Mouse (Mus musculus) MEL (cell line): Measurements from ENCODE around the gene Vegfa. TPM values are rescaled to one million over a fixed set of nuclear protein-coding genes. Genes with fewer than 3 reads are reported as not detected.

Experiments
- DNase-seq: peaks from one replicate; pipeline ENCODE4 v3.0.0; 2011; ENCODE audit warnings: low read depth, low spot score
- H3K27ac ChIP-seq: 2 replicates; pipeline ENCODE4 v1.5.1; 2012; ENCODE audit warnings: low read depth, mild to moderate bottlenecking, control low read depth, low read length, moderate library complexity; ENCODE audit not compliant: control insufficient read depth
- H3K27me3 ChIP-seq, 2 experiments: fragments of 150-350 bp in 1 of 2; sonication (generic) in 1 of 2; 2 replicates each; pipeline ENCODE4 v1.6.1; 2012; ENCODE audit warnings: low read length in 2 of 2, mild to moderate bottlenecking in 2 of 2, improper control_type of control experiment in 1 of 2, moderate library complexity in 1 of 2; ENCODE audit not compliant: insufficient read depth in 2 of 2, control insufficient read depth in 1 of 2
- H3K36me3 ChIP-seq, 2 experiments: 2 replicates each; pipeline ENCODE4 v1.6.1; 2012 to 2014; ENCODE audit warnings: low read length in 2 of 2, improper control_type of control experiment in 1 of 2, inconsistent platforms in 1 of 2, mild to moderate bottlenecking in 1 of 2; ENCODE audit not compliant: insufficient read depth in 2 of 2, control insufficient read depth in 1 of 2
- H3K4me1 ChIP-seq, 2 experiments: fragments of 150-350 bp in 1 of 2; sonication (generic) in 1 of 2; 2 replicates each; pipeline ENCODE4 v1.6.1; 2012; ENCODE audit warnings: low read length in 2 of 2, improper control_type of control experiment in 1 of 2, mild to moderate bottlenecking in 1 of 2; ENCODE audit not compliant: insufficient read depth in 2 of 2, control insufficient read depth in 1 of 2
- H3K4me3 ChIP-seq, 2 experiments: fragments of 150-350 bp in 1 of 2; sonication (generic) in 1 of 2; 2 replicates each; pipeline ENCODE4 v1.5.1; 2012; ENCODE audit warnings: low read depth in 2 of 2, low read length in 2 of 2, mild to moderate bottlenecking in 2 of 2, moderate library complexity in 2 of 2, control low read depth in 1 of 2, improper control_type of control experiment in 1 of 2; ENCODE audit not compliant: control insufficient read depth in 1 of 2, insufficient read depth in 1 of 2
- H3K79me2 ChIP-seq: 2 replicates; pipeline ENCODE4 v1.6.1; 2012; ENCODE audit warnings: mild to moderate bottlenecking, low read length, moderate library complexity; ENCODE audit not compliant: control insufficient read depth, poor library complexity, insufficient read depth
- H3K9ac ChIP-seq: 2 replicates; pipeline ENCODE4 v1.6.1; 2012; ENCODE audit warnings: low read depth, mild to moderate bottlenecking, control low read depth, low read length, moderate library complexity; ENCODE audit not compliant: control insufficient read depth, poor library complexity, severe bottlenecking
- H3K9me3 ChIP-seq: fragments of 150-350 bp; sonication (generic); replicated peaks from 2 replicates; pipeline ENCODE4 v1.6.1; 2012; ENCODE audit warnings: mild to moderate bottlenecking, low read length, improper control_type of control experiment, moderate library complexity; ENCODE audit not compliant: insufficient read depth
- BHLHE40 ChIP-seq: IDR thresholded peaks from 2 replicates; pipeline ENCODE4 v1.6.1; 2012; ENCODE audit warnings: low read depth, mild to moderate bottlenecking, inconsistent platforms, low read length, improper control_type of control experiment, borderline replicate concordance
- CHD1 ChIP-seq: IDR thresholded peaks from 2 replicates; pipeline ENCODE4 v1.6.1; 2012; ENCODE audit warnings: low read depth, mild to moderate bottlenecking, inconsistent platforms, low read length, improper control_type of control experiment
- CTCF ChIP-seq, 3 experiments: IDR thresholded peaks in 2 of 3; conservative IDR thresholded peaks in 1 of 3; 2 replicates each; pipeline ENCODE4 v1.5.1; 2011 to 2012; ENCODE audit warnings: low read length in 3 of 3, low read depth in 2 of 3, mild to moderate bottlenecking in 2 of 3, improper control_type of control experiment in 1 of 3, inconsistent platforms in 1 of 3, mixed read lengths in 1 of 3, moderate library complexity in 1 of 3; ENCODE audit not compliant: control insufficient read depth in 1 of 3, insufficient read depth in 1 of 3, poor library complexity in 1 of 3, severe bottlenecking in 1 of 3
- ELF1 ChIP-seq: IDR thresholded peaks from 2 replicates; pipeline ENCODE4 v1.6.1; 2014; ENCODE audit warnings: low read depth, mild to moderate bottlenecking, inconsistent platforms, low read length, improper control_type of control experiment, moderate library complexity
- EP300 ChIP-seq, 2 experiments: IDR thresholded peaks; 2 replicates each; pipeline ENCODE4 v1.6.1; 2011; ENCODE audit warnings: improper control_type of control experiment in 2 of 2, low read length in 2 of 2, low read depth in 1 of 2, mild to moderate bottlenecking in 1 of 2
- ETS1 ChIP-seq: IDR thresholded peaks from 2 replicates; pipeline ENCODE4 v1.6.1; 2012; ENCODE audit warnings: low read depth, mild to moderate bottlenecking, inconsistent platforms, low read length, improper control_type of control experiment, moderate library complexity
- GATA1 ChIP-seq: IDR thresholded peaks from 2 replicates; pipeline ENCODE4 v1.6.1; 2011; ENCODE audit warnings: low read depth, low read length, improper control_type of control experiment
- MAFK ChIP-seq: IDR thresholded peaks from 2 replicates; pipeline ENCODE4 v1.6.1; 2011; ENCODE audit warnings: low read depth, mild to moderate bottlenecking, low read length, improper control_type of control experiment, borderline replicate concordance
- MAZ ChIP-seq: IDR thresholded peaks from 2 replicates; pipeline ENCODE4 v1.6.1; 2012; ENCODE audit warnings: low read depth, mild to moderate bottlenecking, inconsistent platforms, low read length, improper control_type of control experiment
- MEF2A ChIP-seq: IDR thresholded peaks from 2 replicates; pipeline ENCODE4 v1.6.1; 2014; ENCODE audit warnings: low read depth, mild to moderate bottlenecking, inconsistent platforms, low read length, improper control_type of control experiment; ENCODE audit not compliant: poor library complexity, insufficient replicate concordance, severe bottlenecking; ENCODE audit errors: extremely low read depth
- MXI1 ChIP-seq: IDR thresholded peaks from 2 replicates; pipeline ENCODE4 v1.6.1; 2011; ENCODE audit warnings: mild to moderate bottlenecking, low read depth, low read length, improper control_type of control experiment
- MYC ChIP-seq: IDR thresholded peaks from 2 replicates; pipeline ENCODE4 v1.6.1; 2011; ENCODE audit warnings: low read depth, mild to moderate bottlenecking, low read length, improper control_type of control experiment, moderate library complexity
- POLR2AphosphoS5 ChIP-seq: IDR thresholded peaks from 2 replicates; pipeline ENCODE4 v1.6.1; 2012; ENCODE audit warnings: low read depth, borderline replicate concordance, mild to moderate bottlenecking, inconsistent platforms, low read length, moderate library complexity, mixed read lengths
- RAD21 ChIP-seq: IDR thresholded peaks from 2 replicates; pipeline ENCODE4 v1.6.1; 2011; ENCODE audit warnings: mild to moderate bottlenecking, low read depth, low read length, improper control_type of control experiment
- RCOR1 ChIP-seq: IDR thresholded peaks from 2 replicates; pipeline ENCODE4 v1.6.1; 2012; ENCODE audit warnings: low read depth, mild to moderate bottlenecking, inconsistent platforms, low read length, improper control_type of control experiment
- TAL1 ChIP-seq: IDR thresholded peaks from 2 replicates; pipeline ENCODE4 v1.6.1; 2012; ENCODE audit warnings: mild to moderate bottlenecking, inconsistent platforms, low read length, moderate library complexity, mixed read lengths
- TBP ChIP-seq: IDR thresholded peaks from 2 replicates; pipeline ENCODE4 v1.8.0; 2011; ENCODE audit warnings: low read depth, low read length, improper control_type of control experiment
- TCF12 ChIP-seq: IDR thresholded peaks from 2 replicates; pipeline ENCODE4 v1.6.1; 2014; ENCODE audit warnings: low read depth, mild to moderate bottlenecking, inconsistent platforms, low read length, improper control_type of control experiment, moderate library complexity
- UBTF ChIP-seq: IDR thresholded peaks from 2 replicates; pipeline ENCODE4 v1.6.1; 2012; ENCODE audit warnings: low read depth, mild to moderate bottlenecking, inconsistent platforms, low read length, improper control_type of control experiment, moderate library complexity, borderline replicate concordance; ENCODE audit not compliant: insufficient read depth
- USF2 ChIP-seq, 2 experiments: IDR thresholded peaks; 2 replicates each; pipeline ENCODE4 v1.6.1; 2011 to 2012; ENCODE audit warnings: improper control_type of control experiment in 2 of 2, low read length in 2 of 2, borderline replicate concordance in 1 of 2, inconsistent platforms in 1 of 2, low read depth in 1 of 2, mild to moderate bottlenecking in 1 of 2; ENCODE audit not compliant: insufficient read depth in 1 of 2
- ZMIZ1 ChIP-seq: IDR thresholded peaks from 2 replicates; pipeline ENCODE4 v1.6.1; 2012; ENCODE audit warnings: low read depth, mild to moderate bottlenecking, inconsistent platforms, low read length, improper control_type of control experiment, moderate library complexity
- polyA plus RNA-seq, 2 experiments: library from polyadenylated mRNA; stranded (reverse) in 1 of 2; unstranded in 1 of 2; fragments of >175 nt in 1 of 2; fragments of >200 nt in 1 of 2; gene quantifications; 2 replicates each; pipeline versions ENCODE4 v1.2.1 to v1.2.4; 2012; ENCODE audit warnings: low replicate concordance in 2 of 2, low read depth in 1 of 2; ENCODE audit not compliant: insufficient read length in 2 of 2, insufficient read depth in 1 of 2, missing spikeins in 1 of 2
- total RNA-seq: library from RNA; depleted of rRNA; stranded (reverse); fragments of 300-350 nt; gene quantifications from 2 replicates; pipeline ENCODE4 v1.2.3, GENCODE M21; 2012

The Vegfa gene
- total and polyA plus RNA-seq, 3 experiments: 16.1 to 38.6 TPM; not detected in 1

- H3K79me2 ChIP-seq: no peaks in the 10 kb centered on the region
- H3K4me1 ChIP-seq: no peaks in the 10 kb centered on the region
- H3K27me3 ChIP-seq: no peaks in the 10 kb centered on the region
- no peaks in the 10 kb centered on the region; a peak in 1 of 4 replicates for H3K36me3 ChIP-seq
- no peak overlapping the region for H3K9ac ChIP-seq
- no peaks in the 10 kb centered on the region for H3K9me3 ChIP-seq
- TF ChIP-seq EP300 (IDR thresholded peaks at IDR 0.05; ENCODE audit: low read depth in 1 of 2, low read length in 2 of 2) (no peak), RCOR1 (no peak), CHD1 (no peak), GATA1 (no peak), POLR2AphosphoS5 (no peak), TCF12 (no peak), USF2 (IDR thresholded peaks at IDR 0.05; ENCODE audit: borderline replicate concordance in 1 of 2, insufficient read depth in 1 of 2, low read depth in 1 of 2, low read length in 2 of 2) (no peak), CTCF (IDR thresholded peaks at IDR 0.05 in 2 of 3, conservative IDR thresholded peaks at IDR 0.05 in 1 of 3; ENCODE audit: control insufficient read depth in 1 of 3, insufficient read depth in 1 of 3, low read depth in 2 of 3, low read length in 3 of 3, poor library complexity in 1 of 3, severe bottlenecking in 1 of 3) (no peak), MEF2A (no peak), MAZ (no peak), RAD21 (no peak), MAFK (no peak), TBP (no peak), MXI1 (no peak), UBTF (no peak)
- no peak overlapping the region for H3K27ac ChIP-seq
- no peak overlapping the region for H3K4me3 ChIP-seq
- no peak for DNase-seq
Measured at GRCm38 (mm10) chr17:46012211-46012610, 20.0 kb downstream of the Vegfa start.

- Histone ChIP-seq H3K4me1 (peaks cover 0 to 4% of the 10 kb centered on the region in 2 experiments; a peak in 1 of 4 replicates), H3K79me2 (no peaks in the 10 kb centered on the region), H3K27me3 (no peaks in the 10 kb centered on the region), H3K4me3 (no peak overlapping the region), H3K9ac (no peak overlapping the region), H3K27ac (no peak overlapping the region), H3K36me3 (no peaks in the 10 kb centered on the region), H3K9me3 (no peaks in the 10 kb centered on the region)
- no peak for TF ChIP-seq GATA1
- TF ChIP-seq ELF1: no peak
- no peak for TF ChIP-seq ETS1
- TF ChIP-seq CHD1: no peak
- no peak for TF ChIP-seq ZMIZ1
- TF ChIP-seq BHLHE40: no peak
- TF ChIP-seq TAL1: no peak
- no peak for TF ChIP-seq UBTF
- TF ChIP-seq MYC: no peak
- no peak for DNase-seq
Measured at GRCm38 (mm10) chr17:46010462-46010861, 21.7 kb downstream of the Vegfa start.
